In the genomic region with DNA sequence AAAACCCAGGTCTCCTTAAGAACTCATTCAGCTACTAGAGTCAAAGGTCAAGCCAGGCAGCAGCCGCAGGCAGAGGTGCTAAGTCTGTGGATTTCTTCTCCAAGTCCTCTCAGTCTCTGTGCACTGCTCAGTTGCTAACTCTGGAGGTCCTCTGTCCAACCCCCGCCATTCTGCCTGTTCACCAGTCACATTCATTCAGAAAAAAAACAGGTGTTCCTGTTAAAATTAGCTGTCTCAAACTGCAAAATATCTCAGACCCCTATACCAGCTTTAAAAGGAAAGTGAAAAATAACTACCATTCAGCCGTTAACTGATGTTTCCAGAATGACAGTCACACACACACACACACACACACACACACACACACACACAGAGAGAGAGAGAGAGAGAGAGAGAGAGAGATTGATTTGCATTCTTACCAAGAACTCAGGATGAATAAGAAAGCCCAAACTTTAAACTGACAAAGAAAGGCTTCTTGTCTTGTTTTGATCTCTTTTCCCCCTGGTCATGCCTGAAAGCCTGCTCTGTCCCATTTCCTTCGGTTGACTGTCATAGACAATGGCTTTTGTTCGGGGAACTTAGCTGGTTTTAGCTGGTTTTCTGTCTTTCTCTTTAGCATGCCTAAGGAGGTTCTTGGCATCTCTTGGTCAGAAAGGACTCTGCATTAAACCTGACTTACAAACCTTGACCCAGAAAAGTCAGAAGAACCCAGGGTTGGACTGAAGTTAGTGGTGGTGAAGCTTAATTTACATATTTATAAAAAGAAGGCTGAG, we compare ENCODE assay signal across 8 mouse cellular contexts. TPM values are rescaled to one million over a fixed set of nuclear protein-coding genes. Genes with fewer than 3 reads are reported as not detected.
A peak's percentile ranks its signal among the peaks of the same experiment; 100 is the strongest.
DNase-seq lines count a peak whose midpoint lies in the region; ATAC-seq lines count a peak whose summit lies in the region.

No protein-coding gene starts in this region.

- H3K9me3 ChIP-seq in hindbrain, embryonic 10.5 days, result peaks cover 6% of the 10 kb centered on the region; the same call in 1 of the 2 replicates

- peaks cover 64% of the 10 kb centered on the region for H3K4me1 ChIP-seq in hindbrain, embryonic 10.5 days (replicated peaks)

- H3K27me3 ChIP-seq in hindbrain, embryonic 10.5 days (ENCODE audit: insufficient read depth, poor library complexity, severe bottlenecking), result no peaks in the 10 kb centered on the region

- peak overlapping the region; percentile 82 for H3K27ac ChIP-seq in hindbrain, embryonic 10.5 days

- WGBS in hindbrain, embryonic 10.5 days, result 13% methylated on average over 5 of the region's 5 CpGs

- H3K4me3 ChIP-seq in hindbrain, embryonic 10.5 days, result peak overlapping the region; percentile 18

- H3K36me3 ChIP-seq in hindbrain, embryonic 10.5 days, result peaks cover 26% of the 10 kb centered on the region

- no peak for ATAC-seq in megakaryocyte-erythroid progenitor cell, adult 5-6 weeks (replicated peaks; ENCODE audit: low FRiP score, low TSS enrichment, poor library complexity, severe bottlenecking)

- DNase-seq in kidney, adult 18-20 months, result peak; percentile 19
- no peak for DNase-seq in kidney, postnatal 4 days
- peak; percentile 96 for DNase-seq in ZHBTc4 (ENCODE audit: low read depth, low spot score)
- peak; percentile 31 for DNase-seq in hindbrain, embryonic 10.5 days (ENCODE audit: low spot score)
- peak; percentile 56 for DNase-seq in mesoderm, embryonic 11.5 days (ENCODE audit: low read depth, low spot score)
- no peak for DNase-seq in layer of hippocampus, adult 9-10 months (ENCODE audit: low spot score)
- DNase-seq in gastrocnemius, adult 8-10 months (ENCODE audit: low spot score in 2 of 2), result no peak

RNA-seq across cellular contexts. Expression of a gene that starts 5.2 kb away (rescaled TPM):
- 11.7 and 15.2 TPM in 2 replicates for polyA plus RNA-seq in hindbrain, embryonic 10.5 days (2016; fragmentation: Nextera tagmentation; extraction: Ambion mirVana)
- total RNA-seq in megakaryocyte-erythroid progenitor cell, adult 5-6 weeks (2014; fragmentation: Nextera tagmentation), result 8.5 and 11.3 TPM in 2 replicates
- total RNA-seq in megakaryocyte-erythroid progenitor cell, adult 5-6 weeks (2017), result 4.4 and 7.8 TPM in 2 replicates
- total RNA-seq in gastrocnemius, adult 8-10 months (2022), result 1 to 10 TPM; 1.3 to 1.7 (median 1.6) TPM

RNA-seq across cellular contexts. Expression of a gene that starts 5.4 kb away (rescaled TPM):
- polyA plus RNA-seq in hindbrain, embryonic 10.5 days (2016; fragmentation: Nextera tagmentation; extraction: Ambion mirVana), result 73.4 and 96.5 TPM in 2 replicates
- total RNA-seq in megakaryocyte-erythroid progenitor cell, adult 5-6 weeks (2014; fragmentation: Nextera tagmentation), result 28.6 and 29.5 TPM in 2 replicates
- 50.3 and 61.0 TPM in 2 replicates for total RNA-seq in megakaryocyte-erythroid progenitor cell, adult 5-6 weeks (2017)
- total RNA-seq in gastrocnemius, adult 8-10 months (2022), result 10 to 100 TPM; 19.6 to 25.1 (median 21.2) TPM

Comparison
In these comparisons a context has a peak if more than half of its experiments do, and no peak if none do; other contexts are left out.
1. DNase-seq: peak in kidney, adult 18-20 months (single experiment), ZHBTc4 (single experiment), hindbrain, embryonic 10.5 days (single experiment) and mesoderm, embryonic 11.5 days (single experiment); none in kidney, postnatal 4 days (0 of 2), layer of hippocampus, adult 9-10 months (single experiment) and gastrocnemius, adult 8-10 months (0 of 2).